Mouse (Mus musculus): ENCODE measurements at regions not wholly inside any gene's neighbourhood (a gene's known extent, or its start where the extent isn't known, plus 50 kb on each side); places are given as distances from the start of the nearest gene placed in this dataset.

GRCm38 (mm10) chr7:115263082-115263481 is 519.6 kb downstream of the Insc start:
- WGBS (ENCODE audit: insufficient replicate concordance) = 56% methylated on average over 2 of the region's 2 CpGs
- Histone ChIP-seq H3K4me2 (no peak overlapping the region), H3K4me1 (no peaks in the 10 kb centered on the region), H3K27ac (no peak overlapping the region), H3K9ac (no peak overlapping the region), H3K9me3 (replicated peaks) (no peaks in the 10 kb centered on the region), H3K27me3 (replicated peaks) (no peaks in the 10 kb centered on the region), H3K4me3 (no peak overlapping the region), H3K36me3 (no peaks in the 10 kb centered on the region)
- ATAC-seq = no peak

- H3K4me3 ChIP-seq = no peak overlapping the region
- no peak overlapping the region for H3K9ac ChIP-seq
- no peak for ATAC-seq
- H3K27ac ChIP-seq = no peak overlapping the region
- H3K9me3 ChIP-seq (replicated peaks) = no peaks in the 10 kb centered on the region
- no peaks in the 10 kb centered on the region for H3K36me3 ChIP-seq
- 73% methylated on average over 4 of the region's 4 CpGs for WGBS (ENCODE audit: insufficient replicate concordance)
- H3K4me2 ChIP-seq = no peak overlapping the region
- no peaks in the 10 kb centered on the region for H3K4me1 ChIP-seq
- H3K27me3 ChIP-seq (replicated peaks) = no peaks in the 10 kb centered on the region
Measured at GRCm38 (mm10) chr7:115266141-115266540, 522.6 kb downstream of the Insc start.

GRCm38 (mm10) chr7:115270803-115271202 is 527.3 kb downstream of the Insc start:
- H3K9ac ChIP-seq = no peak overlapping the region
- no peaks in the 10 kb centered on the region for H3K27me3 ChIP-seq (replicated peaks)
- H3K36me3 ChIP-seq = no peaks in the 10 kb centered on the region
- no peak for ATAC-seq
- no peak overlapping the region for H3K27ac ChIP-seq
- WGBS (ENCODE audit: insufficient replicate concordance) = 50% methylated on average over 2 of the region's 2 CpGs
- H3K4me2 ChIP-seq = no peak overlapping the region
- no peaks in the 10 kb centered on the region for H3K9me3 ChIP-seq (replicated peaks)
- no peaks in the 10 kb centered on the region for H3K4me1 ChIP-seq
- no peak overlapping the region for H3K4me3 ChIP-seq

- Histone ChIP-seq H3K4me2 (no peak overlapping the region), H3K9ac (no peak overlapping the region), H3K9me3 (replicated peaks) (no peaks in the 10 kb centered on the region), H3K27ac (no peak overlapping the region), H3K27me3 (replicated peaks) (no peaks in the 10 kb centered on the region), H3K4me3 (no peak overlapping the region), H3K36me3 (no peaks in the 10 kb centered on the region), H3K4me1 (no peaks in the 10 kb centered on the region)
- 63% methylated on average over 3 of the region's 3 CpGs for WGBS (ENCODE audit: insufficient replicate concordance)
- no peak for ATAC-seq
Measured at GRCm38 (mm10) chr7:115274836-115275235, 531.3 kb downstream of the Insc start.

GRCm38 (mm10) chr7:115290801-115291417 is 547.4 kb downstream of the Insc start:
- 64% methylated on average over 7 of the region's 7 CpGs for WGBS (ENCODE audit: insufficient replicate concordance)
- no peaks in the 10 kb centered on the region for H3K4me1 ChIP-seq
- no peak overlapping the region for H3K4me3 ChIP-seq
- H3K9me3 ChIP-seq (replicated peaks) = no peaks in the 10 kb centered on the region
- H3K9ac ChIP-seq = no peak overlapping the region
- no peak overlapping the region for H3K4me2 ChIP-seq
- no peaks in the 10 kb centered on the region for H3K36me3 ChIP-seq
- H3K27ac ChIP-seq = no peak overlapping the region
- no peak for ATAC-seq
- no peaks in the 10 kb centered on the region for H3K27me3 ChIP-seq (replicated peaks)

- H3K9me3 ChIP-seq (replicated peaks) = no peaks in the 10 kb centered on the region
- no peak overlapping the region for H3K9ac ChIP-seq
- no peaks in the 10 kb centered on the region for H3K36me3 ChIP-seq
- no peaks in the 10 kb centered on the region for H3K27me3 ChIP-seq (replicated peaks)
- no peak overlapping the region for H3K4me3 ChIP-seq
- WGBS (ENCODE audit: insufficient replicate concordance) = 69% methylated on average over 10 of the region's 10 CpGs
- H3K4me1 ChIP-seq = no peaks in the 10 kb centered on the region
- no peak overlapping the region for H3K27ac ChIP-seq
- no peak overlapping the region for H3K4me2 ChIP-seq
- ATAC-seq = no peak
Measured at GRCm38 (mm10) chr7:115294655-115295230, 551.2 kb downstream of the Insc start.

GRCm38 (mm10) chr7:115300241-115300640 is 556.7 kb downstream of the Insc start:
- no peak overlapping the region for H3K4me3 ChIP-seq
- H3K36me3 ChIP-seq = no peaks in the 10 kb centered on the region
- H3K9me3 ChIP-seq (replicated peaks) = no peaks in the 10 kb centered on the region
- H3K27me3 ChIP-seq (replicated peaks) = no peaks in the 10 kb centered on the region
- H3K4me2 ChIP-seq = no peak overlapping the region
- H3K27ac ChIP-seq = no peak overlapping the region
- H3K4me1 ChIP-seq = no peaks in the 10 kb centered on the region
- WGBS (ENCODE audit: insufficient replicate concordance) = 75% methylated on average over 8 of the region's 8 CpGs
- ATAC-seq = no peak
- no peak overlapping the region for H3K9ac ChIP-seq

GRCm38 (mm10) chr7:115308377-115308776 is 564.9 kb downstream of the Insc start:
- WGBS (ENCODE audit: insufficient replicate concordance) = 55% methylated on average over 4 of the region's 4 CpGs
- no peak overlapping the region for H3K9ac ChIP-seq
- H3K4me3 ChIP-seq = no peak overlapping the region
- no peak overlapping the region for H3K4me2 ChIP-seq
- no peaks in the 10 kb centered on the region for H3K4me1 ChIP-seq
- H3K36me3 ChIP-seq = no peaks in the 10 kb centered on the region
- no peak for ATAC-seq
- H3K27ac ChIP-seq = no peak overlapping the region
- H3K27me3 ChIP-seq (replicated peaks) = 0 out of 2 replicates have a peak, but pooled peaks cover 2% of the 10 kb centered on the region
- H3K9me3 ChIP-seq (replicated peaks) = no peaks in the 10 kb centered on the region

GRCm38 (mm10) chr7:115310400-115311225 is 567.1 kb downstream of the Insc start:
- WGBS (ENCODE audit: insufficient replicate concordance) = 51% methylated on average over 5 of the region's 5 CpGs
- no peak overlapping the region for H3K27ac ChIP-seq

GRCm38 (mm10) chr7:115319504-115319903 is 576.0 kb downstream of the Insc start:
- Histone ChIP-seq H3K4me2 (no peak overlapping the region), H3K36me3 (no peaks in the 10 kb centered on the region), H3K9ac (no peak overlapping the region), H3K4me3 (no peak overlapping the region), H3K4me1 (no peaks in the 10 kb centered on the region), H3K9me3 (replicated peaks) (no peaks in the 10 kb centered on the region), H3K27me3 (replicated peaks) (no peaks in the 10 kb centered on the region; the same call in 1 of the 2 replicates), H3K27ac (no peak overlapping the region)
- ATAC-seq = no peak
- 63% methylated on average over 4 of the region's 4 CpGs for WGBS (ENCODE audit: insufficient replicate concordance)

More at GRCm38 (mm10) chr7:115310400-115311225, 567.1 kb downstream of the Insc start:
- no peak overlapping the region for H3K9ac ChIP-seq
- H3K27me3 ChIP-seq (replicated peaks) = 0 out of 2 replicates have a peak, but pooled peaks cover 4% of the 10 kb centered on the region
- ATAC-seq = no peak
- no peaks in the 10 kb centered on the region for H3K4me1 ChIP-seq
- H3K36me3 ChIP-seq = no peaks in the 10 kb centered on the region
- H3K9me3 ChIP-seq (replicated peaks) = no peaks in the 10 kb centered on the region
- H3K4me2 ChIP-seq = no peak overlapping the region
- no peak overlapping the region for H3K4me3 ChIP-seq

- no peak overlapping the region for H3K4me3 ChIP-seq
- no peak overlapping the region for H3K9ac ChIP-seq
- no peak overlapping the region for H3K4me2 ChIP-seq
- ATAC-seq = no peak
- H3K27me3 ChIP-seq (replicated peaks) = no peaks in the 10 kb centered on the region; the same call in 1 of the 2 replicates
- H3K4me1 ChIP-seq = no peaks in the 10 kb centered on the region
- no peaks in the 10 kb centered on the region for H3K9me3 ChIP-seq (replicated peaks)
- H3K36me3 ChIP-seq = no peaks in the 10 kb centered on the region
- no peak overlapping the region for H3K27ac ChIP-seq
- 65% methylated on average over 5 of the region's 5 CpGs for WGBS (ENCODE audit: insufficient replicate concordance)
Measured at GRCm38 (mm10) chr7:115322989-115323388, 579.5 kb downstream of the Insc start.

GRCm38 (mm10) chr7:115328300-115328699 is 584.8 kb downstream of the Insc start:
- no peak for ATAC-seq

More at GRCm38 (mm10) chr7:115328300-115328699, 584.8 kb downstream of the Insc start:
- WGBS (ENCODE audit: insufficient replicate concordance) = 53% methylated on average over 3 of the region's 3 CpGs
- H3K27ac ChIP-seq = no peak overlapping the region
- H3K36me3 ChIP-seq = no peaks in the 10 kb centered on the region
- H3K4me3 ChIP-seq = no peak overlapping the region
- H3K4me1 ChIP-seq = no peaks in the 10 kb centered on the region
- H3K4me2 ChIP-seq = no peak overlapping the region
- H3K27me3 ChIP-seq (replicated peaks) = no peaks in the 10 kb centered on the region
- no peaks in the 10 kb centered on the region for H3K9me3 ChIP-seq (replicated peaks)
- no peak overlapping the region for H3K9ac ChIP-seq
